Mouse (Mus musculus) T-helper 17 cell (primary cell): ENCODE results near the gene Zdhhc14.

Source experiments
- in situ Hi-C, 2 experiments: fragments of 300-600 bp; cut with MboI, MseI; formaldehyde crosslinking; loops; 1 replicate in 1 of 2; 2 replicates in 1 of 2; pipeline ENCODE4 v1.15.1; 2025; ENCODE audit warnings: high pct_unique_total_duplicates in 2 of 2

Gene Zdhhc14

DNA sequence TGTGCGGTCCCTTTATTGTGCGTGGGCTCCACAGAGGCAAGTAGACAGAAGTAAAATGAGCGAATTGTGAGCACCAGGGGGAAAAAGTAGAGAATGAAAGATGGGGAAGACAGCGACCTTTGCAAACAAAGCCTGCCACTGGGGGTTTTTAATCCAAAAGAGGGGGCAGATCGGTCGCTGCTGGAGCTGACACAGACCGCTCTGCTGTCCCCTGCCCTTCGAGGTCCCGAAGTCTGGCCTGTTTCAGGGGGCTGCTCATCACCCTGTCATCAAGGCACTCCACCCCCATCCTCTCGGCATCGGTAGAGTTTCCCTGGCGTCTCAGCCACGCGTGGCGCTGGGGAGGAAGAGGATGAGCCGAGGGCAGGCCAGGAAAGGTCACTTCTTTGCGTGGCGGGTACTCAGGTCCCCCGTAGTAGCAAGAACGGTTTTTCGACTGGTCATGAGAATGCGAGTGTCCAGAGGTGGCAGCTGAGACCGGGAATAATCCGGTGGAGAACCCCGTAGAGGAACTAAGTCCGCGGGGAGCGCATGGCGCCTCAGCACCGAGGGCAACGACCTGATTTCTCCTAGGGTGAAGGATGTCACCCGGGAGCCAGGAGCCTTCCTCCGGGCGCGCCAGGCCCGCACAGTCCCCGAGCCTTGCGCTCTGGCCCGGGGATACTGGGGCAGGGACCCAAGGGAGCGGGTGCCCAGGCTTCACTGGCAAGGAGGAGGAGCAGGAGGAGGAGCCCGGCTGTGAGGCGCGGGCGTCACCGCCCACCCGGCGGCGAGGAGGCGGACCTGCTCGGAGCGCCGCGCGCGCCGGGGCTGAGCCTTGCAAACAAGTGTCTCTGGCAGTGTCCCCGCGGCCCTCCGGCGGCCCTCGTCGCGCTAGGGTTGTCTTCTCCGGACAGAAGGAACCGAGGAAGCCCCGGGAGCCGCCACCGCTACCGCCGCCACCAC is at the start of gene Zdhhc14:
Gene Zdhhc14 (plus strand): TSS at position 757 of the 945 bp plus-strand sequence.
- in situ Hi-C loops = no loop called here

GRCm38 (mm10) chr17:5443260-5443659 is 49.1 kb upstream of the Zdhhc14 start:
- in situ Hi-C loops = loop anchor here in 1 of 2 experiments (5.0 to 25.0 kb wide), 2 partner anchors 299 to 469 kb away; no protein-coding TSS in a partner anchor

GRCm38 (mm10) chr17:5443751-5444150 is 48.6 kb upstream of the Zdhhc14 start:
- in situ Hi-C loops = loop anchor here in 1 of 2 experiments (5.0 to 25.0 kb wide), 2 partner anchors 299 to 469 kb away; no protein-coding TSS in a partner anchor

GRCm38 (mm10) chr17:5453657-5454056 is 38.7 kb upstream of the Zdhhc14 start:
- in situ Hi-C loops = no loop called here

DNA sequence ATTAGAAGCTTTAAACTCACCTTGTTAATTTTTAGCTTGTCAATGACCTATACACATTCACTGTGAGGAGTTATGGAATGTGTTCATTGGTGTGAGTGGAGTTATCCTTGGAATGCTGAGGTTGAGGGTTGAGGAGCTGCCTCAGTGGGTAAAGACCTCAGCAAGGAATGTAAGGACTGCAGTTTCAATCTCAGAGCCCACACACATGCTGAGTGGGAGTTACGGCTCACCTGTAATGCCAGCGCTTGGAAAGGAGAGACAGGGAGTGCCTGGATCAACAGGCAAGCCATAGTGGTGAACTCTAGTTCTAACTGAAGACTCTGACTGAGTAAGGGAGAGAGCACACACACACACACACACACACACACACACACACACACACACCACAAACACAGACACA is 28.4 kb upstream of the Zdhhc14 start:
- in situ Hi-C loops = no loop called here

- in situ Hi-C loops = no loop called here
Measured at GRCm38 (mm10) chr17:5466736-5467135, 25.6 kb upstream of the Zdhhc14 start.

GRCm38 (mm10) chr17:5467177-5467576 is 25.2 kb upstream of the Zdhhc14 start:
- in situ Hi-C loops = no loop called here

DNA sequence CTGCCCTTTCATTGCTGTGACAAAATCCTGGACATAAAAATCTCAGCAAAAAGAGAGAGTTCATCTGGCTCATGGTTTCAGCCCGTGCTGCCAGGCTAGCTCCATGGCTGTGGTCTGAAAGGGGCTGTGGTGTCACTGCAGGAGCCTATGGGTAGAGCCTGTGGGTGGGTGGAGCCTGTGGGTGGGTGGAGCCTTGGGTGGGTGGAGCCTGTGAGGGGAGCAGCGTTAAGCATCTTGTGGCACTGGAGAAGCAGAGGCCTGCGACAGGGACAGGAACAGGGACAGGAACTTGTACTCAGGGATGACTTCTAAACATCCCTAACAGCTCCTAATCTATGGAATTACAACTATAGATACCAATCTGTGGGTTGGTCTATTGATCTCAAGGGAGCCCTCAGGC is 20.1 kb upstream of the Zdhhc14 start:
- in situ Hi-C loops = no loop called here

DNA sequence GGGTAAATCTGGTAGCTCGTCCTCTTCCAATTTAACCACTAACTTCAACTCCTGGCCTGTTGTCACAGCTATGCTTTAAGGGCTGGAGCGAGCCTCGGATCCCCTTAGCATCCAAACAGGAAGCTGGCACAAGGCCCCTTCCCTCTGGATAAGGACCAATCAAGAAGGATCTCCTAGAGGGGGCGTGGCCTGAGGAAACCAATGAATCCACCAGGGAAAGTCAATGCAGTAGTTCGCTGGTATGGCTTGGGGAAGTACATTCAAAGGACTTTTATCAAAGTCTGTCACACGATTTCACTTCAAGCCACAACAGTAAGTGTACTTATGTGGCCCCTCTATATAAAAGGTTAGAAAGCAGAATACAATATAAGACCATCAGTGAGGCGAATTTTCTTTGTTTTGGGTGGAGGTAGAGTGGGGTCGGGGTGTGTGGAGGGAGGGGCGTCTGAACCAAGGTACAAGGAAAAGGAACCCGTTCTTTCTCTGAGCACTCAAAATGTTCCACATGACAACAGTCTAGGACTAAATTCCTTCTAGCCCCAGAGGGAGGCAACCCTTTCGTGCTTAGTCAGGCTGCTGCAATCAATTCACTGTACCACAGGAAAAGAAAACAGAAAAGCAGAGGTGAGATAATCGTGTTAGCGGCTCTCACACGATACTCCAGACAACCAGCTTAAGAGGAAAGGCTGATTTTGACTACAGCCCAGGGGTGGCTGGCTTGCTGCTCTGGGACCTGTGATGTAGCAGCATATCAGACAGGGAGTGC is 16.2 kb upstream of the Zdhhc14 start:
- in situ Hi-C loops = no loop called here

- in situ Hi-C loops = no loop called here
Measured at GRCm38 (mm10) chr17:5483456-5483855, 8.9 kb upstream of the Zdhhc14 start.

DNA sequence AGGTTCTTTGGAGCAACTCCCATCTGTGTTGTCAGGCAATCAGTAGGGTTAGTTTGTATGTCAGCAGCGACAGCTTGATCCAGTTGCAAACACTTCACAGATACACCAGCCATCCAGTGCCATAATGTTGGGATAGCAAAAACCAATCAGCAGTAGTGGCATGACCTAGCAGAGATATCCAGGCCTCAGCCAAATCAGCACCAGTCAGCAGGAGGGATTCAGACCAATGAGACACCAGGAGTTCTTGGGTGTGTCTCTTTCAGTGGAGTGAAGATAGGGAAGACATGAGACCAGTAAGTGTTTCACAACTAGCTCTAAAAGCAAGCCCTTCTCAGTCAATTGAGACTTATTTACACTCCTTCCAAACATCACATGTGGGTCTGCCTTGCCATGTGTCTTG is 7.7 kb upstream of the Zdhhc14 start:
- in situ Hi-C loops = no loop called here

GRCm38 (mm10) chr17:5488156-5488555 is 4.2 kb upstream of the Zdhhc14 start:
- in situ Hi-C loops = no loop called here

DNA sequence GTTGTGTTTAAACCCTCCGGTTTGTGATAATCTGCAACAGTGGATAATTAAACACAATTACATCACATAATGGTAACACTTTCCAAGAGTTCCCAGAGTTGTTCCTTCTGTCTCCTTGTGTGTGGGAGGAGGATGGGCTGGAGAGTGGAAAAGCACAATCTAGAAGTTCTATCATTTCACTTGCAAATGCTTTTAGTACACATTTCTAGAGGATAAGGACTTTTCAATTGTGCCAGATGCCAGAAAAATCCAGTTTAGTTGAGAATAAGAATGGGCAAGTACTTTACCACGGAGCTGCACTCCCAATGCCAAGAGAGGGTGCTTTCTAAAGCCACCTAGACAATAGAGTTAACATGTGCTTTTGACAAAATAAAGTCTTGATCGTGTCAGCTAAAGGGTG is 2.0 kb upstream of the Zdhhc14 start:
- in situ Hi-C loops = no loop called here

GRCm38 (mm10) chr17:5491031-5491800 is 1.1 kb upstream of the Zdhhc14 start:
- in situ Hi-C loops = no loop called here

- in situ Hi-C loops = no loop called here
Measured at GRCm38 (mm10) chr17:5492746-5493160, 396 bp downstream of the Zdhhc14 start.

- in situ Hi-C loops = no loop called here
Measured at GRCm38 (mm10) chr17:5493161-5493771, 909 bp downstream of the Zdhhc14 start.

GRCm38 (mm10) chr17:5493809-5494208 is 1.5 kb downstream of the Zdhhc14 start:
- in situ Hi-C loops = no loop called here

DNA sequence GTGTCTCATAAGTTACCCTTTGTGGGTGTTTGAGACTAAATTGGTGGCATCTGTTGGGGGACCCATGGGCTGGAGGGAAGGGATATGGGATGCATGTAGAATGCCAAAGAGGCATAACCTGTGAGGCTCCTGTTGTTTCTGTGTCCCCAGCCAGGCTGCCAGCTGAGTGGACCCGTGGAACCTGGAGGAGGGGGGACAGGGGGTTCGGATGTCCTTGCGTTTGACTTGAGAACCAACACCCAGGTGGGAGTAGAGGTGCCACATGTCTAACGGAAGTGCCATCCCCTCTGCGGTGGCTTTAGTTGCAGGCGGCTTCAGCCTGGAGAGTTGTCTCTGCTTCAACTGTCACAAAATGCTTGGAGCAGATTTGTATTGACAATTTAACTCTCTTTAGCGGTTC is 2.5 kb downstream of the Zdhhc14 start:
- in situ Hi-C loops = no loop called here

DNA sequence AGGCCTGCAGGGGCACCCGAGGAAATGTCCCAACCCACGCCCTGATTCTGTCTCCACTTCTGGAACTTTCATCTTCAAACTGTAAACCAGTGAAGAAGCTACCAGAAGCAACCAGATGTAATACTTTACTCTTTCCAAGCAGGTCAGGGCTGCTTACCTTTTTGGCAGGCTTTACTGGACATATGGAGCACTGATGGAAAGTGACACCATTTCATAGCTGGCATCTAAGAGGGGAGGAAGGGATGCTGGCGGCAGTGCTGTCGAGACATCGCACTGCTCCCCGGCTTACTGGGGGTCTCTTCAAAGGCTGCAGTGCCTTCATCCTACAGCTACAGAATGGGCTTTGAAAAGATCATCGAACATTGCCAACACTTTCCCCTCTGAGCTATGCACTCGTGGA is 5.3 kb downstream of the Zdhhc14 start:
- in situ Hi-C loops = no loop called here

- in situ Hi-C loops = no loop called here
Measured at GRCm38 (mm10) chr17:5498996-5499395, 6.6 kb downstream of the Zdhhc14 start.
